Mouse (Mus musculus): Measurements from ENCODE around the gene Hdgfl3. TPM values are rescaled to one million over a fixed set of nuclear protein-coding genes. Genes with fewer than 3 reads are reported as not detected.

The Hdgfl3 gene
- total RNA-seq, 1 experiment, result 3.7 TPM

DNA sequence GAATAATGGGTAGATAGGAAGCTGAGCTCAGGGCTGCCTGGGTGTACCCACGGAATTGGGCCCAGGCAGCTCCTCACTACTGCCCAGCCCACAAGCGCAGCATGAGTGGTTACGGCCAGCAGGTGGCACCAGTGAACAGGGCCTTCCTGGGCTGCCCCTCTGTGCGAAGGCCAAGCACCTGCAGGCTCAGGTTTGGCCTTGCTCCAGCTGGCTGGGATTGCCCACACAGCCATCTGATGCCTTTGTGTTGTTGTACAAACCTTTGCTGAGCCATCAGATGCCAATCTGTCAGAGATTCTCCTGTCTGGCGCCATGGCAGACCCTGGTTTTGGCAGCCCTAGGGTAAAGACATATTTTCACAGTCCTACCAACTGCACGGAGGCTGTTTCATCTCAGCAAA lies 66.1 kb downstream of the Hdgfl3 start:
- TF ChIP-seq CHD2 (IDR thresholded peaks at IDR 0.05; ENCODE audit: low read depth, low read length) (no peak), ZC3H11A (IDR thresholded peaks at IDR 0.05; ENCODE audit: borderline replicate concordance, low read depth, low read length) (peak; percentile 52; the same call in 1 of the 2 replicates)
- peaks cover 10 to 19% of the 10 kb centered on the region in 2 experiments for H3K4me1 ChIP-seq (ENCODE audit: control insufficient read depth in 2 of 2, insufficient read depth in 2 of 2, low read length in 2 of 2, poor library complexity in 1 of 2)
- peak; percentile 73 for DNase-seq (ENCODE audit: low read depth, low spot score)
- H3K9me3 ChIP-seq (ENCODE audit: control insufficient read depth, insufficient read depth, low read depth, low read length), result no peaks in the 10 kb centered on the region
- in situ Hi-C loops (cut with MboI; ENCODE audit: low sequenced_read_pairs in 2 of 2, unreplicated experiment in 2 of 2), result no loop called here
- H3K36me3 ChIP-seq (ENCODE audit: control insufficient read depth, insufficient read depth, low read length, poor library complexity, severe bottlenecking), result no peaks in the 10 kb centered on the region
- H3K27ac ChIP-seq (ENCODE audit: insufficient read depth, low read depth, low read length, poor library complexity, severe bottlenecking), result no peak overlapping the region; the same call in 1 of the 2 replicates
- no peak overlapping the region for H3K4me3 ChIP-seq (ENCODE audit: insufficient read depth in 1 of 2, low read depth in 1 of 2, low read length in 2 of 2, poor library complexity in 1 of 2, severe bottlenecking in 1 of 2)
- no peak overlapping the region for H3K9ac ChIP-seq (ENCODE audit: insufficient read depth, low read depth, low read length, poor library complexity, severe bottlenecking)

DNA sequence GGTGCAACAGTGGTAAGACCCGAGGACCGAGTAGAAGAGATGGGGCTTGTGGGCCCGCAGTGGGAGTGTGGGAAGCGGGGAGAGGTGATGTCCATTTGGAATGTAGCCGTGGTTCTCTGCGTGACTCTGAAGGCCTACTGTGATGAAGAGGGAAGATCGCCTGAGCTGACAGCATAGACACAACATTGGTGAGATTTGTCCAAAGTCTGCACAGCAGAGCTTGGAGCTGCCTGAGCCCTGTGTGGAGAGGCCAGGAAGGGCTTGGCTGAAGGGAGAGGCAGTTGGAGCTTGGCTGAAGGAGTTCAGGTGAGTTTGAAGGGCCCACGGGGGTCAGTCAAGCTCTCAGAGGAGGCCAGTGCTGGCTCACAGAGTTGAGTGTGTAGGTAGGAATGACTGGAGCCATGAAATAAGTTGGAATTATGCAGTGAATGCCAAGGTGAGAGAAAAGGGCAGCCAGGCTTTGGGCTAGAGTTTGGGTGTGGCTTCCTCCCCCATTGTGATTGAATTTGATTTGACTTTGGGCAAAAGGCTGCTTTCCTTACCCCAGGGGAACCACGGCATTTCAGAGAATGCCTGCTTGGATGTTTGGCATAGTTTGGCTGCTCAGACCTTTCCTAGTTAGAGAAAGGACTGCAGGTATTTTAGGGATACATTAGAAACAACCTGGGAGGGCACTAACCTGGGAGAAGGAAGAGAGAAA lies 66.9 kb downstream of the Hdgfl3 start:
- no peak overlapping the region for H3K4me3 ChIP-seq (ENCODE audit: insufficient read depth in 1 of 2, low read depth in 1 of 2, low read length in 2 of 2, poor library complexity in 1 of 2, severe bottlenecking in 1 of 2)
- no peak for DNase-seq (ENCODE audit: low read depth, low spot score)
- TF ChIP-seq ZNF384 (IDR thresholded peaks at IDR 0.05; ENCODE audit: low read depth, low read length) (no peak), MAFK (IDR thresholded peaks at IDR 0.05; ENCODE audit: insufficient read depth, low read depth, low read length) (no peak)
- H3K9me3 ChIP-seq (ENCODE audit: control insufficient read depth, insufficient read depth, low read depth, low read length), result no peaks in the 10 kb centered on the region
- no peak overlapping the region; the same call in 1 of the 2 replicates for H3K27ac ChIP-seq (ENCODE audit: insufficient read depth, low read depth, low read length, poor library complexity, severe bottlenecking)
- H3K9ac ChIP-seq (ENCODE audit: insufficient read depth, low read depth, low read length, poor library complexity, severe bottlenecking), result no peak overlapping the region; the same call in 1 of the 2 replicates
- H3K36me3 ChIP-seq (ENCODE audit: control insufficient read depth, insufficient read depth, low read length, poor library complexity, severe bottlenecking), result no peaks in the 10 kb centered on the region
- in situ Hi-C loops (cut with MboI; ENCODE audit: low sequenced_read_pairs in 2 of 2, unreplicated experiment in 2 of 2), result no loop called here
- H3K4me1 ChIP-seq (ENCODE audit: control insufficient read depth in 2 of 2, insufficient read depth in 2 of 2, low read length in 2 of 2, poor library complexity in 1 of 2), result peaks cover 12 to 19% of the 10 kb centered on the region in 2 experiments

DNA sequence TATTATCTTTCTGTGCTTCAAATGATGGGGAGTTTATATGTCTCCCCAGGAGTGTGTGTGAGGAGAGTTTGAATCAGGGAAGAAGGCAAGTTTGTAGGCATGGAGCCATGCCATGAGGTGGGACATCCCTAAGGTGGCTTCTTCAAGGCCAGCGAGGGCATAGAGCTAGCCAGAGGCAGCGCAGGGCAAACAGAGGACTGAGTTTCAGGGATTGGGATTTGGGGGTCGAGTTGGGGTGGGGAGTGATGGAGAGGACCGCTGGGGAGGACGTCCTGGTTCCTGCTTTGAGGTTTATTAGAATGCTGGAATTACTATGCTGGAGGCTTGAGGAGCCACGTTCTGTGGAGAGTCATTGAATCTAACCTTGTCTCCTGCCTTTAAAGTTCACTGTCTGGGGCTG lies 68.3 kb downstream of the Hdgfl3 start:
- DNase-seq (ENCODE audit: low read depth, low spot score), result no peak
- no peaks in the 10 kb centered on the region for H3K36me3 ChIP-seq (ENCODE audit: control insufficient read depth, insufficient read depth, low read length, poor library complexity, severe bottlenecking)
- no peak overlapping the region for H3K27ac ChIP-seq (ENCODE audit: insufficient read depth, low read depth, low read length, poor library complexity, severe bottlenecking)
- H3K4me3 ChIP-seq (ENCODE audit: insufficient read depth in 1 of 2, low read depth in 1 of 2, low read length in 2 of 2, poor library complexity in 1 of 2, severe bottlenecking in 1 of 2), result no peak overlapping the region
- in situ Hi-C loops (cut with MboI; ENCODE audit: low sequenced_read_pairs in 2 of 2, unreplicated experiment in 2 of 2), result no loop called here
- TF ChIP-seq MAFK (IDR thresholded peaks at IDR 0.05; ENCODE audit: insufficient read depth, low read depth, low read length) (no peak), CHD2 (IDR thresholded peaks at IDR 0.05; ENCODE audit: low read depth, low read length) (no peak), ZNF384 (IDR thresholded peaks at IDR 0.05; ENCODE audit: low read depth, low read length) (no peak), ZC3H11A (IDR thresholded peaks at IDR 0.05; ENCODE audit: borderline replicate concordance, low read depth, low read length) (no peak), HCFC1 (IDR thresholded peaks at IDR 0.05; ENCODE audit: borderline replicate concordance, insufficient read depth, low read length) (no peak)
- H3K9ac ChIP-seq (ENCODE audit: insufficient read depth, low read depth, low read length, poor library complexity, severe bottlenecking), result no peak overlapping the region
- H3K9me3 ChIP-seq (ENCODE audit: control insufficient read depth, insufficient read depth, low read depth, low read length), result no peaks in the 10 kb centered on the region
- peaks cover 12 to 19% of the 10 kb centered on the region in 2 experiments for H3K4me1 ChIP-seq (ENCODE audit: control insufficient read depth in 2 of 2, insufficient read depth in 2 of 2, low read length in 2 of 2, poor library complexity in 1 of 2)

DNA sequence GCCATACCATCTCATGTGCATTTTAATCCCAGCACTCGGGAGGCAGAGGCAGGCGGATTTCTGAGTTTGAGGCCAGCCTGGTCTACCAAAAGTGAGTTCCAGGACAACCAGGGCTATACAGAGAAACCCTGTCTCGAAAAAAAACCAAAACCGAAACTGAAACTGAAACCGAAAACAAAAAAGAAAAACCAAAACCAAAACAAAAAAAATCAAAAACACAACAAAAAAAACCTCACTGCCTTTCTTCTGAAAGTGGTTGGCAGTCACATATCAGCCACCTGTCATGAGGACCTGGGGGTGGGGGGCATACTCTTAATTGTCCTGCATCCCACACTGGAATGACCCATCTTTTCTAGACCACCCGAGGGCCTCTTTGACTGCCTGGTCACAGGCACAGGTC lies 69.7 kb downstream of the Hdgfl3 start:
- in situ Hi-C loops (cut with MboI; ENCODE audit: low sequenced_read_pairs in 2 of 2, unreplicated experiment in 2 of 2), result no loop called here
- no peak for DNase-seq (ENCODE audit: low read depth, low spot score)
- no peak overlapping the region for H3K4me3 ChIP-seq (ENCODE audit: insufficient read depth in 1 of 2, low read depth in 1 of 2, low read length in 2 of 2, poor library complexity in 1 of 2, severe bottlenecking in 1 of 2)

More for the DNA sequence above, 69.7 kb downstream of the Hdgfl3 start:
- Histone ChIP-seq H3K9ac (ENCODE audit: insufficient read depth, low read depth, low read length, poor library complexity, severe bottlenecking) (no peak overlapping the region), H3K9me3 (ENCODE audit: control insufficient read depth, insufficient read depth, low read depth, low read length) (no peaks in the 10 kb centered on the region), H3K36me3 (ENCODE audit: control insufficient read depth, insufficient read depth, low read length, poor library complexity, severe bottlenecking) (no peaks in the 10 kb centered on the region), H3K4me1 (ENCODE audit: control insufficient read depth in 2 of 2, insufficient read depth in 2 of 2, low read length in 2 of 2, poor library complexity in 1 of 2) (peaks cover 12 to 19% of the 10 kb centered on the region in 2 experiments), H3K27ac (ENCODE audit: insufficient read depth, low read depth, low read length, poor library complexity, severe bottlenecking) (no peak overlapping the region)
- TF ChIP-seq MAFK (IDR thresholded peaks at IDR 0.05; ENCODE audit: insufficient read depth, low read depth, low read length), result no peak
- no peak for TF ChIP-seq CHD2 (IDR thresholded peaks at IDR 0.05; ENCODE audit: low read depth, low read length)
- no peak for TF ChIP-seq ZC3H11A (IDR thresholded peaks at IDR 0.05; ENCODE audit: borderline replicate concordance, low read depth, low read length)
